Mouse (Mus musculus) liver, embryonic 16.5 days (tissue): ENCODE results near the gene Far1. TPM values are rescaled to one million over a fixed set of nuclear protein-coding genes. Genes with fewer than 3 reads are reported as not detected.

ENCODE experiments used
- ATAC-seq: fragments of 200-750 bp; cut with Nextera tagmentation; 2 replicates; pipeline ENCODE4 v1.8.0; 2017; ENCODE audit warnings: low read depth, mild to moderate bottlenecking, moderate number of reproducible peaks, moderate library complexity
- H3K27ac ChIP-seq: fragments of 300-500 bp; sonication (generic); 2 replicates; pipeline ENCODE4 v1.5.1; 2014; ENCODE audit warnings: mild to moderate bottlenecking, low read length
- H3K27me3 ChIP-seq: fragments of 300-500 bp; sonication (generic); 2 replicates; pipeline ENCODE4 v1.6.1; 2014; ENCODE audit warnings: low read depth, low read length, mixed read lengths; ENCODE audit not compliant: control insufficient read depth, insufficient read depth
- H3K36me3 ChIP-seq: fragments of 300-500 bp; sonication (generic); 2 replicates; pipeline ENCODE4 v1.6.1; 2014; ENCODE audit warnings: mild to moderate bottlenecking; ENCODE audit not compliant: control insufficient read depth, insufficient read depth
- H3K4me1 ChIP-seq: fragments of 300-500 bp; sonication (generic); 2 replicates; pipeline ENCODE4 v1.6.1; 2014; ENCODE audit warnings: low read depth, low read length, mixed read lengths; ENCODE audit not compliant: control insufficient read depth
- H3K4me2 ChIP-seq: fragments of 300-500 bp; sonication (generic); 2 replicates; pipeline ENCODE4 v1.6.1; 2014; ENCODE audit warnings: low read depth, low read length, mixed read lengths
- H3K4me3 ChIP-seq: fragments of 300-500 bp; sonication (generic); 2 replicates; pipeline ENCODE4 v1.5.1; 2014; ENCODE audit warnings: low read depth, mild to moderate bottlenecking, low read length
- H3K9ac ChIP-seq: fragments of 300-500 bp; sonication (generic); 2 replicates; pipeline ENCODE4 v1.6.1; 2014; ENCODE audit warnings: low read depth, low read length
- H3K9me3 ChIP-seq: fragments of 300-500 bp; sonication (generic); replicated peaks from 2 replicates; pipeline ENCODE4 v1.6.1; 2016; ENCODE audit warnings: low read length; ENCODE audit not compliant: control insufficient read depth
- WGBS: fragments of 180-500 bp; shearing (Covaris S2); extraction: QIAGEN DNeasy Blood & Tissue Kit; methylation state at CpG from one replicate; pipeline ENCODE4 v1.1.7; 2014; ENCODE audit not compliant: insufficient replicate concordance; 5-methylcytosine and 5-hydroxymethylcytosine counted together
- polyA plus RNA-seq: library from polyadenylated mRNA; unstranded; fragments of >200 nt; fragmentation: Nextera tagmentation; extraction: Ambion mirVana; gene quantifications from 2 replicates; pipeline ENCODE4 v1.2.1, GENCODE M21; 2015

Far1 gene
- polyA plus RNA-seq = 20.4 and 25.1 TPM in 2 replicates

DNA sequence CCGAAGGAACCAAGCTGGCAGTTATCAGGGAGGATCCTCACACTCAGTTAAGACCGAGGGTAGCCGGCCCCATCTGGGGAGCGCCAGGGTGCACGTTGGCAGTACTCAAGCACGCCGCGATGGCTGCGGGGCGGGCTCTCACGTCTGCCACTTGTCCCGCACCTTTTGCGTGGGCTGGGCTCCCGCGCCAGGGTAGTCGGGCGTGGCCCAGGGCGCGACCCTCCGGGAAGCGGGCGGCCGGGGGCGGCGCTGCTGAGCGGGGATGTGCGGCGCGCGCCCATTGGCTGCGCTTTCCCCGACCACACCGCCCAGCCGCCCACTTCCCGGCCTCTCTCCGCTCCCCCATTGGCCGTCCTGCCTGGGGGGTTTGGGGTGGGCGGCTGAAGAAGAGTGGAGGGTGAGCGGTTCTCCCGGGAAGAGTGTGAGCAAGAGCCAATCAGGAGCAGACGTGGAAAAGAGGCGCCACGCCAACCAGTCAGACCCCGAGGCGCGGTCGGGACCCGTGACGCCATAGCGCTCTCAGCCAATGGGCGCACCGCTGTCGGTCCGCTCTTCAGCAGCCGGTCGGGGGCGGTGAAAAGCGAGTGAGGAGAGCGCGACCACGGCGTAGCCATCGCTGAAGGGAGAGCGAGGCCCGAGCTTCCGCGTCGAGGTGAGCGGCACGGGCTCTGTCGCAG is at the start of gene Far1:
Gene Far1 (plus strand): TSS at position 549 of the 677 bp plus-strand sequence.
- H3K36me3 ChIP-seq = no peaks in the 10 kb centered on the region
- H3K4me3 ChIP-seq = peak within 1 kb of the TSS; percentile 74
- peaks cover 5% of the 10 kb centered on the region; the same call in 1 of the 2 replicates for H3K27me3 ChIP-seq
- H3K4me2 ChIP-seq = peak within 1 kb of the TSS; percentile 91
- H3K4me1 ChIP-seq = peaks cover 24% of the 10 kb centered on the region
- peak within 1 kb of the TSS; percentile 84 for H3K27ac ChIP-seq
- H3K9ac ChIP-seq = peak within 1 kb of the TSS; percentile 83
- H3K9me3 ChIP-seq = no peaks in the 10 kb centered on the region
- under 1% methylated on average over 69 of the region's 71 CpGs for WGBS
- ATAC-seq = peak; percentile 93

DNA sequence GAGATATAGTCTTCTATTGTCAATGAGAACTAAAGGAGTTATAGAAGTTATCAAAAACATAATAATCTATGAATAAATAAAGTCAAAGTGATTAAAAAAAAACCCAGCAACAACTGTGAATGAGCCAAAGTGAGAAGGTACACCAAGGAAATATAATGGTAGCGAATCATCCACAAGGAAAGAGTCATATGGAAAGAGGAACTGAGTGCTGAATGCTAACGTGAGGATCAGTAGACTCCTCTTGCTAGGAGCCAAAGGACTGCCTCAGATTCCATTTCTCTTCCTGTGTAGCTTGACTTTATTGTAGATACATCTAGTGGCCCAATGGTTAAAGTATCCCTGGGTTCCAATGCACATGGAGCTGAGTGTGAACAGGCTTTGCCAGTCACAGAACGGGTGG is 45.3 kb upstream of the Far1 start:
- no peak for ATAC-seq
- Histone ChIP-seq H3K27ac (no peak overlapping the region), H3K4me1 (no peaks in the 10 kb centered on the region), H3K4me3 (no peak overlapping the region), H3K9ac (no peak overlapping the region), H3K4me2 (no peak overlapping the region), H3K27me3 (no peaks in the 10 kb centered on the region), H3K36me3 (no peaks in the 10 kb centered on the region), H3K9me3 (no peaks in the 10 kb centered on the region)
- 46% methylated on average over 3 of the region's 3 CpGs for WGBS

DNA sequence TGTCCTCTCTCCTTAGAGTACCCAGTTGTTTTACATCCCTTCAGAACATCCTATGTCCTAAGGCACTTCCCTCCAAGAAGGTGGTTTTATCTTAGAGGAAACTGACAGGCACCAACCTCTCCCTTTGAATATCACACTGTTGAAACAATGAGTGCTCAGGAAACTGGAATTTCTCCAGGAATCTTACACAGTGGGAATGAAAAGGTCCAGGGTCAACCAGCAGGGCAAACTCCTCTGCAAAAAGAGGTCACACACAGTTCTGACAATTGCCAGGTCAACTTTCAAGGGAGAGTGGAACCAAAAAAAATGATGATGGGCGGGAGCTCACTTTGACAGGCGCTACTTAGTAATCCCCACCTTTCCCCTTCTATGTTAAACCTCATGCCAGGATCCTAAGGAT is 43.0 kb upstream of the Far1 start:
- Histone ChIP-seq H3K9ac (no peak overlapping the region), H3K4me3 (no peak overlapping the region), H3K27me3 (no peaks in the 10 kb centered on the region), H3K4me2 (no peak overlapping the region), H3K36me3 (no peaks in the 10 kb centered on the region), H3K4me1 (no peaks in the 10 kb centered on the region), H3K27ac (no peak overlapping the region), H3K9me3 (no peaks in the 10 kb centered on the region)
- WGBS = 63% methylated on average over 2 of the region's 2 CpGs
- no peak for ATAC-seq

DNA sequence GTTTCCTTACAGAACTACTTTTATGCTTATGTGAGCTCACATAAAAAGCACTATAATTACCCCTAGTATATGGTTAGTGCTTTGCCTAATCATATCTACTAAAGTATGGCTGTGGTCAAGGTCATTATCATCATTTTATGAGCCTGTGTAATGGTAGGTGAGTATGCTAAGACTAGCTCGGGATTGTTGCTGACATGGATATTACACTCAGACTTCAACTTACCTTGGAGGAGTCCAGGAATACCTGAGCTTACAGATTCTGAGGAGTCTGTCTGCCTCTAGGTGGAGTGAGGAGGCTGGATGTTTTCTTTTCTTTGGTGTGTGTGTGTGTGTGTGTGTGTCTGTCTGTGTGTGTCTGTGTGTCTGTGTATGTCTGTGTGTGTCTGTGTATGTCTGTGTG is 42.0 kb upstream of the Far1 start:
- no peak overlapping the region for H3K9ac ChIP-seq
- H3K27me3 ChIP-seq = no peaks in the 10 kb centered on the region
- no peak overlapping the region for H3K27ac ChIP-seq
- H3K4me3 ChIP-seq = no peak overlapping the region
- H3K9me3 ChIP-seq = no peaks in the 10 kb centered on the region
- H3K4me1 ChIP-seq = no peaks in the 10 kb centered on the region
- no peaks in the 10 kb centered on the region for H3K36me3 ChIP-seq
- WGBS = 49% methylated on average over 1 of the region's 1 CpGs
- no peak overlapping the region for H3K4me2 ChIP-seq
- no peak for ATAC-seq

DNA sequence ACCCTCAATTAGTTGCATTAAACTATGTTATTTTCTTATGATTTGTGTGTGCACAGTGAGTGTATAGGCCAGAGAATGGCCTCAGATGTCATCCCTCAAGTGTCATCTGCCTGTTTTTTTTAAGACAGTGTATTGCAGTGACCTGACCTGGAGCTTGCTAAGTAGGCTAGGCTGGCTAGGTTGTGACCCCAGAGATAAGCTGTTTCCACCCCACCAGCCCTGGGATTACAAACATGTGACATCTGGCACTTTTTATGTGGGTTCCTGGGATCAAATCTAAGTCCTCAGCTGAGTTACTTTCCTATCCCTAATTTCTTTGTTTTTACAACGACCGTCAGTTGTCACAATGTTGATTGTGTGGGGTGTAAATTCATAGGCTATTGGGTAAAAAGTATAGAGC is 17.8 kb upstream of the Far1 start:
- Histone ChIP-seq H3K9me3 (no peaks in the 10 kb centered on the region), H3K9ac (no peak overlapping the region)
- WGBS = 65% methylated on average over 2 of the region's 2 CpGs

DNA sequence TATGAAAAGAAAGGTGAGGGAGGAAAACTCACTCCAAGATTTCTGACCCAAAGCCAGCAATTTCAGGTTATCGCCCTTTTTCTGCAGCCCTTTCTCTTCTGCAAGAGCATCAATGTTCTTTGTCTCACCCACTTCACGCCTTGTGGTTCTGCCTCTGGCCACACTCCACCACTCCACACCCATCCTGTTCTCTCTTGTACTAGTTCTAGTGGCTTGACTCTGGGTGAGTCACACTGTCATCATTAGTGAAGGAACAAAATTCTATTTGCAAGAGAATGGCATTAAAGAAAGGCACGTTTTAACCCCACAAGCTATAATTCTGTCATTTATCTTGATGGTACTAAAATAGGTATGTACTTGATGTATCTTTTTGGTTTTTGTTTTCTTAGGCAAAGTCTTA is 15.2 kb upstream of the Far1 start:
- Histone ChIP-seq H3K27me3 (no peaks in the 10 kb centered on the region), H3K4me1 (no peaks in the 10 kb centered on the region), H3K4me3 (no peak overlapping the region), H3K36me3 (no peaks in the 10 kb centered on the region), H3K27ac (no peak overlapping the region), H3K9ac (no peak overlapping the region), H3K9me3 (no peaks in the 10 kb centered on the region), H3K4me2 (no peak overlapping the region)
- no peak for ATAC-seq
- WGBS = 51% methylated on average over 3 of the region's 3 CpGs

More for the DNA sequence above, 17.8 kb upstream of the Far1 start:
- Histone ChIP-seq H3K27me3 (no peaks in the 10 kb centered on the region), H3K4me1 (no peaks in the 10 kb centered on the region), H3K4me3 (no peak overlapping the region), H3K27ac (no peak overlapping the region), H3K36me3 (no peaks in the 10 kb centered on the region), H3K4me2 (no peak overlapping the region)
- ATAC-seq = no peak

DNA sequence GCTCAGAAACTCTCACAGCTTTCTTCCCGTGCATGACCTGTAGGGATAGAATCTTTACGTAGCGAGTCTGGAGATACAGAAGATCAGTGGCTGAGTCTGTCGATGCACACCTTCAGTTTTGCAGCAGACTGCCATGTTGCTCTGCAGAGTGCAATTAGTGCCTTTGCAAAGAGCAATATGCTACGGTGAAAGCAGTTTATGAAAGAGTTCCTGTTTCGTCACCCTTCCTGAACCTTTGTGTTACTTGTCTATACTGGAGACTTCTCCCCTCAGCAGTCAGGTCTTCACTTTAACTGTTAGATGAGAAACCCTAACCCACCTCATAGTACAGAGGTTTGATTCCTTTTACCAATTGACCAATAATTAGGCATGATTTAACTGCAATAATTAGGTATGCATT is 13.8 kb upstream of the Far1 start:
- no peak overlapping the region for H3K4me2 ChIP-seq

DNA sequence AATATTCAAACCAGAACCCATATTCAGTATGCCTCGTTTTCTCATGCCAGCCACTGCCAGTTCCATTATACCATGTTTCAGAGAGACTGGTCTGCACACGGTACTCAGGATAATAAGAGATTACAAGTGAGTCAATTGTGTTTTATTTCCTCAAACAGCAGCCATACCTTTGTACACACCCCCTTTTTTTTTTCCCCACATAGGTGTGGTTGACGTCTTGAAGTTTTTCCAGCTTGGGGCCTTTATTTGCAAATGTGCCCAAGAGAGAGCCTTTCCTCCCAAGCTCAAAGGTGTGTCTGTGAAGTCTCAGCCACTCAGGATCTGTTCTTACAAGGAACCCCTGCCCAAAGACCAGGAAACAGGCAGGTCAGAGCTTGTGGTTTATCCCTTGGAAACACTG is 11.2 kb upstream of the Far1 start:
- no peaks in the 10 kb centered on the region for H3K27me3 ChIP-seq
- no peak overlapping the region for H3K27ac ChIP-seq
- 33% methylated on average over 3 of the region's 3 CpGs for WGBS
- H3K4me3 ChIP-seq = no peak overlapping the region
- H3K4me1 ChIP-seq = no peaks in the 10 kb centered on the region
- no peaks in the 10 kb centered on the region for H3K36me3 ChIP-seq
- no peak overlapping the region for H3K9ac ChIP-seq
- no peaks in the 10 kb centered on the region for H3K9me3 ChIP-seq
- no peak overlapping the region for H3K4me2 ChIP-seq
- ATAC-seq = no peak

More for the DNA sequence above, 13.8 kb upstream of the Far1 start:
- H3K27me3 ChIP-seq = no peaks in the 10 kb centered on the region
- ATAC-seq = no peak
- no peaks in the 10 kb centered on the region for H3K4me1 ChIP-seq
- no peak overlapping the region for H3K9ac ChIP-seq
- H3K4me3 ChIP-seq = no peak overlapping the region
- H3K9me3 ChIP-seq = no peaks in the 10 kb centered on the region
- H3K36me3 ChIP-seq = no peaks in the 10 kb centered on the region
- WGBS = 47% methylated on average over 6 of the region's 6 CpGs
- no peak overlapping the region for H3K27ac ChIP-seq

DNA sequence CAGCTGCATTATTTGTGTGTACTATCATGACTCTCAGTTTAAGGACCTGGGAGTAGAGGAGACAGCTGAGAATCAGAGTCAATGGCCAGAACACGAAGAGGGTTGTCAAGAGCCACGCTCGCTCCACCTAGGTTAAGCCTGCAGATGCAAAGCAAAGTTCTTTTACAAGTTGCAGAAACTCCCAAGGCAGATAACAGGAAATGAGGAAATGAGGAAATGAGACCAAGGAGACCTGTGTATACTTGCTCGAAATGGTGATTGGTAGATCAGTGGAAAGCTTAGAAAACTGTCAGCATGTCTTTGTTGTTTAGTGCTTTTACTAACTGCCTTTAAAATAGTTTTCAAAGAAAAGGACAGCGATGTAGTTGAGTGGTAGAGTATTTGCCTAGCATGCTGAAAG is 8.6 kb upstream of the Far1 start:
- WGBS = 31% methylated on average over 5 of the region's 5 CpGs
- Histone ChIP-seq H3K27me3 (peaks cover 2% of the 10 kb centered on the region; the same call in 1 of the 2 replicates), H3K4me2 (no peak overlapping the region), H3K9me3 (no peaks in the 10 kb centered on the region), H3K9ac (no peak overlapping the region), H3K27ac (no peak overlapping the region), H3K4me1 (no peaks in the 10 kb centered on the region), H3K36me3 (no peaks in the 10 kb centered on the region), H3K4me3 (no peak overlapping the region)
- no peak for ATAC-seq
